Mouse (Mus musculus): ENCODE results near the gene Slc38a8. TPM values are rescaled to one million over a fixed set of nuclear protein-coding genes. Genes with fewer than 3 reads are reported as not detected.

Gene Slc38a8
- polyA plus RNA-seq, 1 experiment from 2014 or later: not detected

GRCm38 (mm10) chr8:119514940-119515339 is 13.4 kb upstream of the Slc38a8 start:
- no peaks in the 10 kb centered on the region for H3K9me3 ChIP-seq
- H3K27ac ChIP-seq: no peak overlapping the region
- H3K36me3 ChIP-seq: peaks cover 100% of the 10 kb centered on the region
- peaks cover 6% of the 10 kb centered on the region; the same call in 1 of the 2 replicates for H3K4me1 ChIP-seq
- no peak for DNase-seq (ENCODE audit: low spot score)
- WGBS: 83% methylated on average over 3 of the region's 3 CpGs
- H3K4me3 ChIP-seq: no peak overlapping the region
- no peaks in the 10 kb centered on the region for H3K27me3 ChIP-seq (ENCODE audit: insufficient read depth, poor library complexity, severe bottlenecking)

DNA sequence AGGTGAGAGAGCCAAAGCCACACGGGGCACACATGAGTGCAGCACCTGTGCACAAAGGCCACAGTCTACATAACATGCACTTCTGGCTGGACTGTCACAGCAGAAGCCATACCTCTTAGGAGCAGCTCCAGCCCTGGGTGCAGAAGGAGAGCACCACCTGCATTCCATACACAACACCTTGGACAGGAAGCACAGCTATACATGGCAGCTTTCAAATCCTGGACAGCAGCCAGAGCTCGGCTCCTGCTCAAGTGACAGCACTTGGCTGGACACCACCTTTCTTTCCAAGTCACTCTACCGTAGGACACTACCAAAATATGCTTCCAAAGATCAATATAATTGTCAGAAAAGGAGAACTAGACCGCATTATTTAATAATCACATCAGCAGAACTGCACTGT is 11.9 kb upstream of the Slc38a8 start:
- H3K9me3 ChIP-seq: no peaks in the 10 kb centered on the region
- no peak for DNase-seq (ENCODE audit: low spot score)
- H3K27me3 ChIP-seq (ENCODE audit: insufficient read depth, poor library complexity, severe bottlenecking): no peaks in the 10 kb centered on the region
- H3K4me3 ChIP-seq: no peak overlapping the region
- H3K27ac ChIP-seq: no peak overlapping the region
- H3K4me1 ChIP-seq: 0 out of 2 replicates have a peak, but pooled peaks cover 4% of the 10 kb centered on the region
- peaks cover 100% of the 10 kb centered on the region for H3K36me3 ChIP-seq
- WGBS: 83% methylated on average over 4 of the region's 4 CpGs

GRCm38 (mm10) chr8:119511722-119512121 is 10.2 kb upstream of the Slc38a8 start:
- DNase-seq (ENCODE audit: low spot score): no peak
- Histone ChIP-seq H3K36me3 (peaks cover 98% of the 10 kb centered on the region), H3K4me1 (0 out of 2 replicates have a peak, but pooled peaks cover 4% of the 10 kb centered on the region), H3K27ac (no peak overlapping the region), H3K9me3 (no peaks in the 10 kb centered on the region), H3K4me3 (no peak overlapping the region), H3K27me3 (ENCODE audit: insufficient read depth, poor library complexity, severe bottlenecking) (no peaks in the 10 kb centered on the region)
- WGBS: 75% methylated on average over 7 of the region's 7 CpGs

GRCm38 (mm10) chr8:119510471-119510870 is 9.0 kb upstream of the Slc38a8 start:
- no peaks in the 10 kb centered on the region for H3K9me3 ChIP-seq
- peaks cover 98% of the 10 kb centered on the region for H3K36me3 ChIP-seq
- H3K27ac ChIP-seq: no peak overlapping the region
- 91% methylated on average over 9 of the region's 9 CpGs for WGBS
- H3K27me3 ChIP-seq (ENCODE audit: insufficient read depth, poor library complexity, severe bottlenecking): no peaks in the 10 kb centered on the region
- DNase-seq (ENCODE audit: low spot score): no peak
- peaks cover 12% of the 10 kb centered on the region for H3K4me1 ChIP-seq
- H3K4me3 ChIP-seq: no peak overlapping the region

DNA sequence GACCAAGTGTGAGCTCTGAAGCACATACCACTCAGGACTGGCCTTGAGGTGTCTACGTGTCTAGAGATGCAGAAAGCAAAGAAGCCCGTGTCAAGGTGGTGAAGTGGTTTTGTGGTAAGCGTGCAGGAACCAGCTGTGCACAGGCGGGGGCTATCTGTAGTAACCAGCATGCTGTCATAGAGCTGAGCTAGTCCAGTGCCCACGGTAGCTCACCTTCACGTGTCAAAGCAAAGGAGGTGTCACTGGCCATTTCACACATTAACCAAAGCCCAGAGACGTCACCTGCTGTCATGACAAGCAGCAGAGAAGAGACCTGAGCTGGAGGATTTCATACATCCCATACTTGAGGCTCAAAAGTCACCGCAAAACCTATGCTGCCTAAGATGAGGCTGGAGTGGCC is 4.6 kb upstream of the Slc38a8 start:
- peaks cover 28% of the 10 kb centered on the region for H3K27me3 ChIP-seq (ENCODE audit: insufficient read depth, poor library complexity, severe bottlenecking)
- no peak overlapping the region; the same call in 1 of the 2 replicates for H3K27ac ChIP-seq
- H3K4me1 ChIP-seq: peaks cover 47% of the 10 kb centered on the region
- H3K36me3 ChIP-seq: peaks cover 54% of the 10 kb centered on the region
- H3K4me3 ChIP-seq: no peak overlapping the region
- no peak for DNase-seq (ENCODE audit: low spot score)
- 68% methylated on average over 8 of the region's 8 CpGs for WGBS
- no peaks in the 10 kb centered on the region for H3K9me3 ChIP-seq

DNA sequence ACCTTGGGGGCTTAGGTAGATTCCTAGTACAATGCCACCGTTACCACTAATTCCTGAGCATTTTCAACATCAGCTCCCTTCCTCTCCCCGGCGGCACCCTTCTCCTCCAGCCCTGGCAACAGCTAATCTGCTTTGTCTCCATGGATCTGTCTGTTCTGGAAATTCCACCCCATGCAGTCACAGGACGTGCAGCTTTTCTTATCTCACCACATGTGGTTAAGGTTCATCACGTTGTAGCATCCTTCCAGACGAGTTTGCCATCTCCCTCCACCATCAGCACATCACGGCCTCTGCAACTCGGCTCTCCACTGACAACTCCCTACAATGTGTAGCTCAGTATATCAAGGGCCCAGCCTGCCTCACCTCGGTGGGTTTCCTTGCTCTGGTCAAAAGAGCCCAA is 4.0 kb upstream of the Slc38a8 start:
- H3K4me1 ChIP-seq: peaks cover 52% of the 10 kb centered on the region
- no peaks in the 10 kb centered on the region for H3K9me3 ChIP-seq
- peak overlapping the region; percentile 29; the same call in 1 of the 2 replicates for H3K27ac ChIP-seq
- peaks cover 48% of the 10 kb centered on the region for H3K36me3 ChIP-seq
- no peak for DNase-seq (ENCODE audit: low spot score)
- WGBS: 30% methylated on average over 9 of the region's 9 CpGs
- peaks cover 34% of the 10 kb centered on the region for H3K27me3 ChIP-seq (ENCODE audit: insufficient read depth, poor library complexity, severe bottlenecking)
- no peak overlapping the region for H3K4me3 ChIP-seq

GRCm38 (mm10) chr8:119503191-119503767 is 1.8 kb upstream of the Slc38a8 start:
- Histone ChIP-seq H3K27me3 (ENCODE audit: insufficient read depth, poor library complexity, severe bottlenecking) (peaks cover 49% of the 10 kb centered on the region), H3K4me1 (peaks cover 57% of the 10 kb centered on the region), H3K27ac (no peak overlapping the region), H3K4me3 (no peak overlapping the region), H3K9me3 (no peaks in the 10 kb centered on the region), H3K36me3 (peaks cover 26% of the 10 kb centered on the region)
- 38% methylated on average over 10 of the region's 10 CpGs for WGBS
- no peak for DNase-seq (ENCODE audit: low spot score)

GRCm38 (mm10) chr8:119502111-119502510 is 613 bp upstream of the Slc38a8 start:
- peaks cover 57% of the 10 kb centered on the region for H3K4me1 ChIP-seq
- no peak overlapping the region for H3K4me3 ChIP-seq
- no peak for DNase-seq (ENCODE audit: low spot score)
- no peaks in the 10 kb centered on the region for H3K9me3 ChIP-seq
- H3K27me3 ChIP-seq (ENCODE audit: insufficient read depth, poor library complexity, severe bottlenecking): peaks cover 54% of the 10 kb centered on the region
- 36% methylated on average over 4 of the region's 4 CpGs for WGBS
- H3K27ac ChIP-seq: no peak overlapping the region
- peaks cover 14% of the 10 kb centered on the region for H3K36me3 ChIP-seq

DNA sequence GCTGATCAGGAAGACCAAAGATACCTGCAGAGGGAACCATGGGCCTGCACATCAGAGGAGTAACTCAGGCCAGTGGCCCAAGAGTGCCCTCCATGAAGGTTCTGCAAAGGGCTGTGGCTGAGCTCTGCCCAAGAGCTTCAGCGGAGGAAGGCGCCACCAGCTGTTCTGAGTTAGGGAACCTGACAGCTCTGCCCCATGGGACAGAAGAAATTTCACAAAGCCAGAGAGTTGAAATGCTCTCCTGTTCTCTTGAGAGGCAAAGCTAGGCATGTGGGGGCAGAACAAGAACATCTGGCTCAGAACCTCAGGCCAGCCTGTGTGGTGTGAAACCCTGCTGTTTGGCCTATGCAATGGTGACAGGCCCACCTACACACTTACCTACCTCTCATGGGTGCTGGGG is 1.7 kb downstream of the Slc38a8 start:
- Histone ChIP-seq H3K27ac (no peak overlapping the region), H3K9me3 (no peaks in the 10 kb centered on the region), H3K4me1 (peaks cover 42% of the 10 kb centered on the region), H3K27me3 (ENCODE audit: insufficient read depth, poor library complexity, severe bottlenecking) (peaks cover 64% of the 10 kb centered on the region), H3K36me3 (no peaks in the 10 kb centered on the region), H3K4me3 (no peak overlapping the region)
- 83% methylated on average over 2 of the region's 2 CpGs for WGBS
- no peak for DNase-seq (ENCODE audit: low spot score)

- Histone ChIP-seq H3K9me3 (no peaks in the 10 kb centered on the region), H3K27me3 (ENCODE audit: insufficient read depth, poor library complexity, severe bottlenecking) (peaks cover 62% of the 10 kb centered on the region), H3K4me3 (no peak overlapping the region), H3K36me3 (no peaks in the 10 kb centered on the region), H3K27ac (no peak overlapping the region), H3K4me1 (peaks cover 23% of the 10 kb centered on the region)
- no peak for DNase-seq (ENCODE audit: low spot score)
- WGBS: 22% methylated on average over 6 of the region's 6 CpGs
Observed at GRCm38 (mm10) chr8:119496848-119497247, 4.7 kb downstream of the Slc38a8 start.

GRCm38 (mm10) chr8:119487093-119487492 is 14.4 kb downstream of the Slc38a8 start:
- no peaks in the 10 kb centered on the region for H3K36me3 ChIP-seq
- no peak overlapping the region for H3K27ac ChIP-seq
- WGBS: 69% methylated on average over 7 of the region's 7 CpGs
- H3K27me3 ChIP-seq (ENCODE audit: insufficient read depth, poor library complexity, severe bottlenecking): peaks cover 8% of the 10 kb centered on the region
- DNase-seq (ENCODE audit: low spot score): no peak
- H3K9me3 ChIP-seq: no peaks in the 10 kb centered on the region
- no peak overlapping the region for H3K4me3 ChIP-seq
- H3K4me1 ChIP-seq: peaks cover 34% of the 10 kb centered on the region

DNA sequence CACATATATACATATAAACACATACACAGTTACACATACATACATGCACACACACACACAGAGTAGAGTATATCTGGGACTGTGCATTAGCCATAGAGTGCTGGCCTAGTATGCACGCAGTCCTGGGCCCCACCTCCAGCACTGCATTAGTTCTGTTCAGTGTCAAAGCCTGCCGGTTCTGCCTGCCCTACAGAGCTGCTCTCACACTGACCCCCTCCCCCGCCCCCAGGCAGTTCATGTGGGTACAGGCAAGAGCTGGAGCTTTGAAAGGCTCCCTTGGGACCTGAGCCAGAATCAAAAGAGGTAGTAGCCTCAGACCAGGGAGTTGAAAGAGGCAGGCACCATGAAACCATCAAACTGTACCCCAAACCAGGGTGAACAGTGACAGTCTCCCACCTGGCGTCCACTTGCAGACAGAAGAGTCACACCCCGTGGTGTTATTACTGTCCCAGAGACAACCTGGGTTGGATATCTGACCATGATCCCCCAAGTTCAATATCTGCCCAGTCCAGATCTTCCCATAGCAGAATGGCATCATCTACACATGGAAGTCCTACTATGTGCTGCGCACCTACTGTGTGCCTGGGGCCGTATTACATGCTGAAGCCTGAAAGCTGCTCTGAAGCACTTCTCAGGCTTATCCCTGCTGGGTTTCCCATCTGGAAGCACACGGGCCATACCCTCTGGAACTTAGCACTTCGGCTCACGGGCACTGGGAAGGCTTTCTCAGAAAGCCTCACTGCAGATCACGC is 17.2 kb downstream of the Slc38a8 start:
- Histone ChIP-seq H3K27me3 (ENCODE audit: insufficient read depth, poor library complexity, severe bottlenecking) (peaks cover 13% of the 10 kb centered on the region), H3K4me3 (no peak overlapping the region), H3K4me1 (peaks cover 14% of the 10 kb centered on the region; the same call in 1 of the 2 replicates), H3K27ac (no peak overlapping the region), H3K9me3 (no peaks in the 10 kb centered on the region), H3K36me3 (no peaks in the 10 kb centered on the region)
- WGBS: 78% methylated on average over 11 of the region's 11 CpGs
- DNase-seq (ENCODE audit: low spot score): no peak

DNA sequence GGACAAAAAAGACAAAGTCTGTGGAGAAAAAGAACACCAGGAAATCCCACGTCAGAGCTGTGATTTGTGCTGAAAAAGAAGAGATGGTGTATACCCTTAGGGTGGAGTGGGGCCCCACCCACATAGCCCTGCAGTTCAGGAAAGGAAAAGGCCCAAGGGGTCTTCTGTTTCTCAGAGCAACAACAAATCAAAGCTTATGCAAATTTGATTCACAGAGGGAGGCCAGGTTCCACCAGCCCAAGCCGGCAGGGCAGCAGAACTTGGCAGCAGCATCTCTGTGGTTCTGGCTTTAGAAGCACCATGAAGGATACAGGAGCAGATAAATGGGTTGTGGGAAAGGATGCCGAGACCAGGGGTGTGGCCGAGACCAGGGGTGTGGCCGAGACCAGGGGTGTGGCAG is 22.8 kb downstream of the Slc38a8 start:
- H3K4me3 ChIP-seq: no peak overlapping the region
- no peaks in the 10 kb centered on the region for H3K36me3 ChIP-seq
- 33% methylated on average over 5 of the region's 5 CpGs for WGBS
- no peaks in the 10 kb centered on the region for H3K9me3 ChIP-seq
- no peak overlapping the region for H3K27ac ChIP-seq
- peaks cover 18% of the 10 kb centered on the region for H3K27me3 ChIP-seq (ENCODE audit: insufficient read depth, poor library complexity, severe bottlenecking)
- peaks cover 17% of the 10 kb centered on the region for H3K4me1 ChIP-seq
- DNase-seq (ENCODE audit: low spot score): no peak
